Mouse (Mus musculus) urinary bladder, postnatal 10 days (tissue): ENCODE data around the gene Rapgef6.

Source experiments
- DNase-seq: peaks from one replicate; pipeline ENCODE4 v3.0.0; 2022; ENCODE audit warnings: low spot score

Gene Rapgef6

GRCm38 (mm10) chr11:54735114-54735513 lies 212.5 kb downstream of the Rapgef6 start:
- no peak for DNase-seq

- no peak for DNase-seq
These were observed 214.3 kb downstream of the Rapgef6 start for GRCm38 (mm10) chr11:54736903-54737302.

- no peak for DNase-seq
These were observed 216.5 kb downstream of the Rapgef6 start for GRCm38 (mm10) chr11:54739012-54739750.

- DNase-seq, result no peak
These were observed 218.7 kb downstream of the Rapgef6 start for GRCm38 (mm10) chr11:54741330-54741729.

GRCm38 (mm10) chr11:54744231-54744630 lies 221.6 kb downstream of the Rapgef6 start:
- DNase-seq, result no peak
